Mouse (Mus musculus): ENCODE results near the gene Hsd17b6. TPM values are rescaled to one million over a fixed set of nuclear protein-coding genes. Genes with fewer than 3 reads are reported as not detected.
A peak's percentile ranks its signal among the peaks of the same experiment; 100 is the strongest.

Gene Hsd17b6
- polyA plus RNA-seq, 1 experiment from 2014 or later = not detected

- Histone ChIP-seq H3K4me2 (replicated peaks) (peak overlapping the region; percentile 45; the same call in 1 of the 2 replicates), H3K4me1 (peaks cover 71% of the 10 kb centered on the region), H3K27me3 (no peaks in the 10 kb centered on the region), H3K4me3 (no peak overlapping the region), H3K9me3 (no peaks in the 10 kb centered on the region), H3K9ac (no peak overlapping the region), H3K27ac (no peak overlapping the region), H3K36me3 (peaks cover 59% of the 10 kb centered on the region)
- WGBS = 43% methylated on average over 5 of the region's 5 CpGs
- no peak for ATAC-seq (ENCODE audit: low FRiP score, low read depth)
Observed at GRCm38 (mm10) chr10:128039167-128039566, 31.8 kb upstream of the Hsd17b6 start.

GRCm38 (mm10) chr10:128037921-128038320 is 30.5 kb upstream of the Hsd17b6 start:
- peak overlapping the region; percentile 45 for H3K4me2 ChIP-seq (replicated peaks)
- peak overlapping the region; percentile 40 for H3K9ac ChIP-seq
- H3K27ac ChIP-seq = no peak overlapping the region
- no peak for ATAC-seq (ENCODE audit: low FRiP score, low read depth)
- H3K4me3 ChIP-seq = peak overlapping the region; percentile 7
- peaks cover 61% of the 10 kb centered on the region for H3K4me1 ChIP-seq
- no peaks in the 10 kb centered on the region for H3K9me3 ChIP-seq
- H3K27me3 ChIP-seq = no peaks in the 10 kb centered on the region
- peaks cover 47% of the 10 kb centered on the region for H3K36me3 ChIP-seq
- 79% methylated on average over 3 of the region's 3 CpGs for WGBS

GRCm38 (mm10) chr10:128036746-128037425 is 29.5 kb upstream of the Hsd17b6 start:
- Histone ChIP-seq H3K4me2 (replicated peaks) (peak overlapping the region; percentile 92), H3K27me3 (no peaks in the 10 kb centered on the region), H3K4me1 (peaks cover 51% of the 10 kb centered on the region), H3K27ac (peak overlapping the region; percentile 96), H3K4me3 (peak overlapping the region; percentile 86), H3K36me3 (peaks cover 37% of the 10 kb centered on the region), H3K9me3 (no peaks in the 10 kb centered on the region), H3K9ac (peak overlapping the region; percentile 100)
- WGBS = 6% methylated on average over 10 of the region's 10 CpGs
- no peak for ATAC-seq (ENCODE audit: low FRiP score, low read depth)

- WGBS = 76% methylated on average over 2 of the region's 2 CpGs
- Histone ChIP-seq H3K4me2 (replicated peaks) (no peak overlapping the region), H3K36me3 (peaks cover 55% of the 10 kb centered on the region)
Observed at GRCm38 (mm10) chr10:128030860-128031259, 23.4 kb upstream of the Hsd17b6 start.

GRCm38 (mm10) chr10:128029931-128030330 is 22.5 kb upstream of the Hsd17b6 start:
- Histone ChIP-seq H3K9me3 (no peaks in the 10 kb centered on the region), H3K36me3 (peaks cover 63% of the 10 kb centered on the region), H3K9ac (no peak overlapping the region), H3K4me3 (no peak overlapping the region), H3K27me3 (no peaks in the 10 kb centered on the region), H3K4me1 (peaks cover 5% of the 10 kb centered on the region), H3K27ac (no peak overlapping the region), H3K4me2 (replicated peaks) (no peak overlapping the region)
- ATAC-seq (ENCODE audit: low FRiP score, low read depth) = no peak
- WGBS = 90% methylated on average over 7 of the region's 7 CpGs

More at GRCm38 (mm10) chr10:128030860-128031259, 23.4 kb upstream of the Hsd17b6 start:
- no peak for ATAC-seq (ENCODE audit: low FRiP score, low read depth)
- H3K4me1 ChIP-seq = peaks cover 5% of the 10 kb centered on the region
- H3K27me3 ChIP-seq = no peaks in the 10 kb centered on the region
- no peak overlapping the region for H3K4me3 ChIP-seq
- no peak overlapping the region for H3K27ac ChIP-seq
- H3K9ac ChIP-seq = no peak overlapping the region
- H3K9me3 ChIP-seq = no peaks in the 10 kb centered on the region

GRCm38 (mm10) chr10:128023496-128023895 is 16.1 kb upstream of the Hsd17b6 start:
- H3K36me3 ChIP-seq = peaks cover 89% of the 10 kb centered on the region
- WGBS = 96% methylated on average over 10 of the region's 10 CpGs

GRCm38 (mm10) chr10:128022196-128022595 is 14.8 kb upstream of the Hsd17b6 start:
- H3K4me1 ChIP-seq = no peaks in the 10 kb centered on the region
- no peak overlapping the region for H3K27ac ChIP-seq
- no peaks in the 10 kb centered on the region for H3K27me3 ChIP-seq
- no peak overlapping the region for H3K4me2 ChIP-seq (replicated peaks)
- H3K9ac ChIP-seq = no peak overlapping the region
- no peaks in the 10 kb centered on the region for H3K9me3 ChIP-seq
- H3K36me3 ChIP-seq = peaks cover 84% of the 10 kb centered on the region
- WGBS = 96% methylated on average over 5 of the region's 5 CpGs
- no peak overlapping the region for H3K4me3 ChIP-seq
- no peak for ATAC-seq (ENCODE audit: low FRiP score, low read depth)

More at GRCm38 (mm10) chr10:128023496-128023895, 16.1 kb upstream of the Hsd17b6 start:
- no peak for ATAC-seq (ENCODE audit: low FRiP score, low read depth)
- no peaks in the 10 kb centered on the region for H3K4me1 ChIP-seq
- no peak overlapping the region for H3K27ac ChIP-seq
- H3K9ac ChIP-seq = no peak overlapping the region
- H3K27me3 ChIP-seq = no peaks in the 10 kb centered on the region
- H3K4me3 ChIP-seq = no peak overlapping the region
- no peak overlapping the region for H3K4me2 ChIP-seq (replicated peaks)
- no peaks in the 10 kb centered on the region for H3K9me3 ChIP-seq

GRCm38 (mm10) chr10:128015068-128015934 is 7.9 kb upstream of the Hsd17b6 start, which contains the start of gene Prim1:
Gene Prim1 (plus strand): TSS chr10:128015168.
- no peaks in the 10 kb centered on the region for H3K9me3 ChIP-seq
- 4% methylated on average over 31 of the region's 31 CpGs for WGBS

GRCm38 (mm10) chr10:128009735-128010134 is 2.3 kb upstream of the Hsd17b6 start:
- H3K9ac ChIP-seq = no peak overlapping the region
- 82% methylated on average over 5 of the region's 5 CpGs for WGBS
- H3K4me3 ChIP-seq = no peak overlapping the region
- no peaks in the 10 kb centered on the region for H3K9me3 ChIP-seq
- ATAC-seq (ENCODE audit: low FRiP score, low read depth) = no peak
- H3K27ac ChIP-seq = no peak overlapping the region
- H3K36me3 ChIP-seq = no peaks in the 10 kb centered on the region
- H3K4me2 ChIP-seq (replicated peaks) = no peak overlapping the region
- no peaks in the 10 kb centered on the region for H3K27me3 ChIP-seq
- H3K4me1 ChIP-seq = no peaks in the 10 kb centered on the region

More at GRCm38 (mm10) chr10:128015068-128015934, 7.9 kb upstream of the Hsd17b6 start, which contains the start of gene Prim1:
- peak within 1 kb of the TSS; percentile 84 for H3K27ac ChIP-seq
- no peaks in the 10 kb centered on the region for H3K27me3 ChIP-seq
- H3K36me3 ChIP-seq = peaks cover 21% of the 10 kb centered on the region
- H3K4me1 ChIP-seq = peaks cover 2% of the 10 kb centered on the region; the same call in 1 of the 2 replicates
- peak within 1 kb of the TSS; percentile 78 for H3K9ac ChIP-seq
- H3K4me2 ChIP-seq (replicated peaks) = peak within 1 kb of the TSS; percentile 66
- peak; percentile 93 for ATAC-seq (ENCODE audit: low FRiP score, low read depth)
- peak within 1 kb of the TSS; percentile 63 for H3K4me3 ChIP-seq

GRCm38 (mm10) chr10:128008207-128008889 is 937 bp upstream of the Hsd17b6 start:
- Histone ChIP-seq H3K9ac (no peak overlapping the region), H3K27ac (no peak overlapping the region), H3K27me3 (no peaks in the 10 kb centered on the region), H3K36me3 (no peaks in the 10 kb centered on the region), H3K9me3 (no peaks in the 10 kb centered on the region), H3K4me3 (no peak overlapping the region), H3K4me1 (no peaks in the 10 kb centered on the region), H3K4me2 (replicated peaks) (no peak overlapping the region)
- 11% methylated on average over 4 of the region's 4 CpGs for WGBS
- ATAC-seq (ENCODE audit: low FRiP score, low read depth) = peak; percentile 85

- no peaks in the 10 kb centered on the region for H3K9me3 ChIP-seq
- no peak overlapping the region for H3K4me3 ChIP-seq
- H3K9ac ChIP-seq = no peak overlapping the region
- no peaks in the 10 kb centered on the region for H3K27me3 ChIP-seq
- no peak for ATAC-seq (ENCODE audit: low FRiP score, low read depth)
- H3K4me2 ChIP-seq (replicated peaks) = no peak overlapping the region
- 83% methylated on average over 8 of the region's 8 CpGs for WGBS
- no peak overlapping the region for H3K27ac ChIP-seq
- H3K36me3 ChIP-seq = no peaks in the 10 kb centered on the region
- H3K4me1 ChIP-seq = no peaks in the 10 kb centered on the region
Observed at GRCm38 (mm10) chr10:128005479-128005878, 1.9 kb downstream of the Hsd17b6 start.

- WGBS = 72% methylated on average over 10 of the region's 10 CpGs
- Histone ChIP-seq H3K4me1 (no peaks in the 10 kb centered on the region), H3K36me3 (no peaks in the 10 kb centered on the region), H3K9me3 (no peaks in the 10 kb centered on the region), H3K27ac (no peak overlapping the region), H3K4me3 (no peak overlapping the region), H3K27me3 (no peaks in the 10 kb centered on the region), H3K4me2 (replicated peaks) (no peak overlapping the region), H3K9ac (no peak overlapping the region)
- no peak for ATAC-seq (ENCODE audit: low FRiP score, low read depth)
Observed at GRCm38 (mm10) chr10:128004918-128005317, 2.5 kb downstream of the Hsd17b6 start.
